ENCODE assay signal across 8 mouse cellular contexts in genomic region chr12:98347550-98348318, GRCm38 (mm10).
A peak's percentile ranks its signal among the peaks of the same experiment; 100 is the strongest.
DNase-seq lines count a peak whose midpoint lies in the region; ATAC-seq and TF ChIP-seq lines count a peak whose summit lies in the region.
"Had no signal": no experiment of that assay in that cellular context is flagged by ENCODE, and none has a peak within 500 bp of the region (broad histone marks: within the 10 kb centered on the region; RNA-seq: fewer than 3 reads in every experiment).

No protein-coding gene starts in this region.

- no peak overlapping the region for H3K27ac ChIP-seq in liver, adult 2 months (replicated peaks; ENCODE audit: insufficient read depth, low read depth, low read length)
- H3K27ac ChIP-seq in liver, embryonic 12.5 days: no peak overlapping the region
- H3K27ac ChIP-seq: heart, embryonic 15.5 days had no signal

- no peaks in the 10 kb centered on the region for H3K79me2 ChIP-seq in liver, adult 2 months (ENCODE audit: control insufficient read depth, insufficient read depth, low read length)

- H3K4me3 ChIP-seq in liver, adult 2 months (ENCODE audit: insufficient read depth, low read depth, low read length): no peak overlapping the region
- H3K4me3 ChIP-seq in liver, embryonic 12.5 days: no peak overlapping the region
- H3K4me3 ChIP-seq: heart, embryonic 15.5 days had no signal

- DNase-seq in liver, adult 2 months (ENCODE audit: extremely low read depth, low read depth, low spot score): peak; percentile 40
- DNase-seq in ES-CJ7 (ENCODE audit: low read depth, low spot score): peak; percentile 37
- peak; percentile 37 for DNase-seq in adrenal gland, adult 2 months
- DNase-seq in embryo, embryonic 11.5 days (ENCODE audit: low read depth, low spot score): peak; percentile 34
- peak; percentile 69 to 81 for DNase-seq in left cerebral cortex, postnatal 25 days (ENCODE audit: low spot score in 2 of 2)
- DNase-seq in splenic B cell, adult 2 months (ENCODE audit: low read depth, low spot score): peak; percentile 67

- no peak for ATAC-seq in liver, embryonic 12.5 days

- TF ChIP-seq CTCF in liver, adult 2 months (IDR thresholded peaks at IDR 0.05; ENCODE audit: low read depth, low read length): peak; percentile 31; the same call in 1 of the 2 replicates

- 64% methylated on average over 13 of the region's 13 CpGs for WGBS in liver, adult 2 months
- 57% methylated on average over 13 of the region's 13 CpGs for WGBS in liver, embryonic 12.5 days (ENCODE audit: insufficient replicate concordance)

- no peaks in the 10 kb centered on the region for H3K9me3 ChIP-seq in liver, embryonic 12.5 days (replicated peaks)
- H3K9me3 ChIP-seq: heart, embryonic 15.5 days had no signal

- H3K36me3 ChIP-seq in liver, adult 2 months (ENCODE audit: control insufficient read depth, insufficient read depth, low read length): no peaks in the 10 kb centered on the region
- H3K36me3 ChIP-seq in liver, embryonic 12.5 days: no peaks in the 10 kb centered on the region
- no peaks in the 10 kb centered on the region for H3K36me3 ChIP-seq in splenic B cell, adult 2 months (ENCODE audit: control insufficient read depth, insufficient read depth, low read length, poor library complexity, severe bottlenecking)
- H3K36me3 ChIP-seq: heart, embryonic 15.5 days had no signal

- no peak for TF ChIP-seq POLR2A in liver, adult 2 months (IDR thresholded peaks at IDR 0.05; ENCODE audit: extremely low read depth, insufficient read depth, low read length)

- H3K4me2 ChIP-seq in liver, embryonic 12.5 days: no peak overlapping the region
- H3K4me2 ChIP-seq: heart, embryonic 15.5 days had no signal

- H3K9ac ChIP-seq in liver, adult 2 months (ENCODE audit: low read depth, low read length): no peak overlapping the region
- no peak overlapping the region for H3K9ac ChIP-seq in liver, embryonic 12.5 days
- H3K9ac ChIP-seq: heart, embryonic 15.5 days had no signal

- intact Hi-C loops in left cerebral cortex, postnatal 25 days (cut with DNase I): loop anchor here (5.0 kb wide), 1 partner anchor 275 kb away; no protein-coding TSS in a partner anchor

- H3K27me3 ChIP-seq in liver, adult 2 months (ENCODE audit: control insufficient read depth, insufficient read depth, low read length): no peaks in the 10 kb centered on the region
- H3K27me3 ChIP-seq in liver, embryonic 12.5 days (replicated peaks): no peaks in the 10 kb centered on the region
- H3K27me3 ChIP-seq in splenic B cell, adult 2 months (ENCODE audit: control insufficient read depth, insufficient read depth, low read length, poor library complexity, severe bottlenecking): no peaks in the 10 kb centered on the region
- H3K27me3 ChIP-seq: heart, embryonic 15.5 days had no signal

- no peaks in the 10 kb centered on the region for H3K4me1 ChIP-seq in liver, adult 2 months (ENCODE audit: control insufficient read depth, insufficient read depth, low read length)
- H3K4me1 ChIP-seq in liver, embryonic 12.5 days: no peaks in the 10 kb centered on the region
- H3K4me1 ChIP-seq: heart, embryonic 15.5 days had no signal
